Mouse (Mus musculus) c-Kit-positive CD71-negative TER-119-negative erythroid progenitor cells, embryonic 14.5 days (primary cell): ENCODE measurements at regions not wholly inside any gene's neighbourhood (a gene's known extent, or its start where the extent isn't known, plus 50 kb on each side); places are given as distances from the start of the nearest gene placed in this dataset.

Source experiments
- DNase-seq: peaks from one replicate; pipeline ENCODE4 v3.0.0-alpha.2; 2013; ENCODE audit warnings: low read depth

DNA sequence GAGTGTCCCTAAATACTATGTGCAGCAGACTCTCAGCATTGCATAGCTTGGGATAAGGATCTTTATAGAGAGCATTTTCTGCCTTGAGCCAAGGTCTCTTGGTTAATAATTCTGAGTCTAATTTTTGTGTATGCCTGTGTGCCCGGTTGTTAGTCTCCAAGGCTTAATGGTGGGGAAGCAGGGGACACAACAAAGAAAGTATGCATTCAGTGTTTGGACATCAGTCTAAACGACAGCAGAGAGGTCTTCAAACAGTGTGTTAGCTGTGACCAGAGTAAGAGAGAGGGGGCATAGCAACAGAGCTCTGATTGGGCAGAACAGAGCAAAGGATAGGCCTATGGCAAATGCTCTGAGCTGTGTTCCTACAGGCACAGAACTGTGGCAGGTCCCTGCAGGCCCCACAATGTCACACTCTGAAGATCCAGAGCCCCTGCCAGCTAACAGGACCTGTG lies 522.7 kb upstream of the Tnp1 start:
- DNase-seq, result no peak

DNA sequence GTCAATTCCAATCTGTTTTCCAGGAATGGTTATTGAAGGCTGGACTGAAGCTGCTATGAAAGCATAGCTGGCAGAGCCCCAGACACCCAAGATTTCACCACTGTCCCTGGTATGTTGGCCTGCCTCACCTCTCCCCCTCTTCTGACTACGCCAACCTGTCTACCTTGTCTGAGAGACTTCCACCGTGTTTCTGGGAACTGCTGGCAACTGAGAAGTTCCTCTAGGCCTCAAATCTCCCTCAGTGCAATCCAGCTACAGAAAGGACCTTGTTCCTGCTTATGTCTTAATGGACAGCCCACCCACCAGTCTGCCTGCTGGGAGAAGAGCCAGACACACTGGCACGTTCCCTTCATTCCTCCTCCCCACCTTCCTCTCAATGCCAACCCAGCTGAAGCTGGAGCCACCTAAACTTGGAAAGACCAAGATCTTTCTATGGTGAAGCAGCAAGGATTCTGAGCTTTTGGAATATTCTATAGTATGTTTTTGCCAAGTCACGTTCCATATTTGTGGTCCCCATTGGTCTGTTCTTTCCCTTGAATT lies 520.1 kb upstream of the Tnp1 start:
- no peak for DNase-seq

DNA sequence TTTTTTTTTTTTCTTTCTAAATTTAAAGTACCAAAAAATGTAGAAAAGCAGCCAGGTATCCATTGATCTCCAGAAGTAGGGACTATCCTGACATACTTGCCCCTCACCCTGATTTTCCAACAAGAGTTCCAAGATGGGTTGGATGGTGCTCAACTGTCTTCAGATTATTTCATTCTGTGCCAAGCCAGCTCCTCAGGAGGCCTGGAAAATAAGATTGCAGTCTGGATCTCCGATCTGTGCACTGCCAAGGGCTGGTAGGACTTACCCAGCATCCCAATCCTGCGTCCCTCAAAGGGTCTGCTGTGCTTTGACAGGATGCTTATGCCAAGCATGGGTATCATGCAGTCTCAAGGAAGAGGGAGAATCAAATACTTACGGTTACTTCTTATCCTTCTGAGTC lies 517.8 kb upstream of the Tnp1 start:
- no peak for DNase-seq

- DNase-seq, result no peak
Measured at GRCm38 (mm10) chr1:73532316-73532715, 516.6 kb upstream of the Tnp1 start.

- DNase-seq, result no peak
Measured at GRCm38 (mm10) chr1:73531831-73532230, 516.1 kb upstream of the Tnp1 start.

- no peak for DNase-seq
Measured at GRCm38 (mm10) chr1:73530326-73530725, 514.6 kb upstream of the Tnp1 start.

- no peak for DNase-seq
Measured at GRCm38 (mm10) chr1:73528623-73529022, 512.9 kb upstream of the Tnp1 start.

DNA sequence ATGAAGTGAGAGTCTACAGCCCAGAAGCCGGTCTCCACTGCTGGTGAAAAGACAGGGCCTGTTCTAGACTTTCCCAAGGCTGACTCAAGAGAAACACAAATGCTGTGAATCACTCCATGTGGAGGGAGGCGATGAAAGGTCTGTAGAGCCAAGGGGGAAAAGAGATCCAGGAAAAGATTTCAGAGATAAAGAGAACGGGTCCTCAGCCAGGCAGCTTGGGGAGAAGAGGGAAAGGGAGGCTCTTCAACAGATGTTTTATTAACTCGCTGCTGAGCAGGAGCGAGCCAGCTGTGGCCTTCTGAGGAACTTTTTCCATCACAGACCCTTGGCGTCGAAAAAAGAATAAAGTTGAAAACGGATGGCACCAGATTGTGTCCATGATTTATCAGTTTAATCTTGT lies 500.7 kb upstream of the Tnp1 start:
- DNase-seq, result no peak

GRCm38 (mm10) chr1:73515781-73516180 lies 500.1 kb upstream of the Tnp1 start:
- no peak for DNase-seq

- DNase-seq, result no peak
Measured at GRCm38 (mm10) chr1:73513822-73514221, 498.1 kb upstream of the Tnp1 start.

DNA sequence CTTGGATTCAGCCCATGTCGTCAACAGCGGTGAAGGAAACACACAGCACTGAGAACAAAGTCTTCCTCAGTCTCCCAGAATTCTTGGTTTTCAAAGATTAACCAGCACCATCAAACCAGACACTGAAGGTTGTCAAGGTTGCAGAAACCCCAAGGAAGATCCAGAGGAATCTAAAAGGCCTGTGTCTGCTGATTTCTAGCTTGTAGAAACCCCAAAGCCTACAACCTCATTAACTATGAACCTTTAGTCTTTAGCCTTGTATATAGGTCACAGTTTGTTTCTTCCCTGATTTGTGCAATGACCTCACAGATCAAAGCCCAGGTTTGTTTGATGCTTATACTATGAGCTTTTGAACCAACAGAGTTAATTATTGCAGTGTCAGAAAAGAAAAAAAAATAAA lies 497.1 kb upstream of the Tnp1 start:
- no peak for DNase-seq

DNA sequence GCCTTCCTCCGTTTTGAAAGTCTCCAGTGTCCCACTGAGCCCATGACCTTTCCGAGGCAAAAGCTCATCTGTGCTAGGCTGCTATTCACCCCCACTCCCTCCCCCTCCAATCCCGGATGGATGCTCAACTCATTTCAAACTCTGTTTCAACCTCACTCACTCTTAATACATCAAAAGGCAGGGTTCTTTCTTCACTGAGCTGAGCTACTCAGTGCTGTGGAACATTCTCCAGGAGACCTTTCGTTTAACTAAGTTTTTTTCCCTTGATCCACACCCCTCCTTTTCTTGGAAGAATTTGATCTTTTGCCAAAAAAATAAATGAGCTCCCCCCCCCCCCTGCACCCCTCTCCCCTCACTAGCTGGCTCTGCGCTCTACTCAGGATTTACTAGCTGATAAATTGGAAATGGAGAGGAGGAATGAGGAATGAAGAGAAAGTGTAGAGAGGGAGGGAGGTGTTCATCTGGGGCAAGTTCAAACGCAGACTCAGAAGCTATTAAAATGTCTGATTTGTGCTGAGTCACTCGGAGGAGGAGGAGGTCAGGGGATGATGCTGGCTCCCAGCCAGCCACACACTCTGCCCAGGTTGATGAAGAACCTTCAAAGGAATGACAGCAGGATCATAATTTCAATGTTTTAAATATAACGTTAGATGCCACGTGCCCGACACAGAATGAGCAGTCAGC lies 491.5 kb upstream of the Tnp1 start:
- DNase-seq, result no peak

DNA sequence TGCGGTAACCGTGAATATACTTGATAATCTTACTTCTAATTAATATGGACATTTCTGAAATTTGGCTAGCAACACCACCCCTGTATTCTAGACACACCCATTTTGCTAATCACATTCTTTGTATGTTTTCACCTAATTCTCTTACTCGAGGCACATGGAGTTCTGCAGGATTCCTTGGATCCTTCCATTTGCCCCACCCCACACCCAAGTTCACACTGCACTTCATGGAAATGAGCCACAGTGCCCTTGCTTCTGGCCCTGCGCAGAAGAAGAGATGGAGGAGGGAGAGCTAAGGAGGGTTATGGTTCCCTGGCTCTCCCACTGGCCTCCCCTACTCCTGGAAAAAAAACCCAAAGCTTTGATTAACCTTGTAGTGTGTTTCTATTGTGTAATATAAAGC lies 487.9 kb upstream of the Tnp1 start:
- DNase-seq, result no peak

GRCm38 (mm10) chr1:73500671-73501070 lies 485.0 kb upstream of the Tnp1 start:
- no peak for DNase-seq

- DNase-seq, result no peak
Measured at GRCm38 (mm10) chr1:73495971-73496749, 480.5 kb upstream of the Tnp1 start.

DNA sequence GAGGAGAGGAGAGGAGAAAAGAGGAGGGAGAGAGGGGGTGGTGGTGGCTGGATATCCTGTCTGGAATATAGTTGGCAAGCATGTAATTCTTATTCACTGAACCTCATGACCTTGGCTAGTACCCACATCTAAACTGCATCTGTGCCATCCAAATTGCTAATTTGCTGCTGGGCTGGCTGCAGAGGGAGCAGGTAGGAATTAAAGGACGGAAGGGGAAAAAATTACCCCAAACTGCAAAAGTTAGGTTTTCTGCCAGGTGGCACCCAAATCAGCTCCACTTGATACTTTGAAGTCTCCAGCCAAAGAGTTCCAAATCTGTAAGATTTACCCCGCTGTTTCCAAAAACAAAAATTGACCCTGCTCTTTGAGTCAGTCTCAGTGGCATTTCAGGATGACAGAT lies 466.2 kb upstream of the Tnp1 start:
- no peak for DNase-seq

GRCm38 (mm10) chr1:73479349-73479920 lies 463.7 kb upstream of the Tnp1 start:
- DNase-seq, result no peak

GRCm38 (mm10) chr1:73460598-73460997 lies 444.9 kb upstream of the Tnp1 start:
- DNase-seq, result no peak

DNA sequence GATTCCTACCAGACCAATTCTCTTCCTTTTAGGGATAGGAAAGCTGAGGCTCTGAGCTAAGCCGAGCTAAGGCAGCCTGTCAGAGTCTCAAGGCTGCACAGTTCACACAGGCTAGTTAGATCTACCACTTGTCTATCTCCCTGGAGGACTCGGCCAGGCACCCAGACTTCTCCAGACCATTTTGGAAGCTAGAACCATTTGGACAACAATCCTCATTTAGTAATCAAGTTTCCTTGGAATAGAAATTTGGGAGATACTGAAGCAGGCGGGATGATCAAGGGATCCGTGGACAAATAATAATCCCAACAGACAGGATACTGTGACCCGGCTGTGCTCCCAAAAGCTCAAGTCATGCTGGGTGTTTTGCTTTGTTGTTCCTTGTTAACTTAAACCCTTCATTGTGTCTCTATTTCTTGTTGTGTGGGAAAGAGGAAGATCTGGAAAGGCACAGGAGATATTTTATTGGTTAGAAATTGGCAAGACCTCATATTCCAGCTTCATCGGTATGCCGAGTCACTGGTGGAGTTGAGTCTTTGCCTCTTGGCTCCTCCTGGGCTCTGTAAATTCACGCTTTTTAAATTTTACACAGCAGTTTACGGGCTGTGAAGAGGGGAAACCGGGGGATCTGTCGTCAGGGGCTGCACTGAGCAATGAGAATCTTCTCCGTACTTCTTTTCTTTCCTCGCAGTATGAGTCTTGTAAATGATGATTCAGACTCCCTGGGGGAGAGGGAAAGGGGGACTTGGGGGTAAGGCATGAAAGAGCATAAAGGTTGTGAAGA lies 444.2 kb upstream of the Tnp1 start:
- no peak for DNase-seq

- no peak for DNase-seq
Measured at GRCm38 (mm10) chr1:73457261-73457660, 441.6 kb upstream of the Tnp1 start.

DNA sequence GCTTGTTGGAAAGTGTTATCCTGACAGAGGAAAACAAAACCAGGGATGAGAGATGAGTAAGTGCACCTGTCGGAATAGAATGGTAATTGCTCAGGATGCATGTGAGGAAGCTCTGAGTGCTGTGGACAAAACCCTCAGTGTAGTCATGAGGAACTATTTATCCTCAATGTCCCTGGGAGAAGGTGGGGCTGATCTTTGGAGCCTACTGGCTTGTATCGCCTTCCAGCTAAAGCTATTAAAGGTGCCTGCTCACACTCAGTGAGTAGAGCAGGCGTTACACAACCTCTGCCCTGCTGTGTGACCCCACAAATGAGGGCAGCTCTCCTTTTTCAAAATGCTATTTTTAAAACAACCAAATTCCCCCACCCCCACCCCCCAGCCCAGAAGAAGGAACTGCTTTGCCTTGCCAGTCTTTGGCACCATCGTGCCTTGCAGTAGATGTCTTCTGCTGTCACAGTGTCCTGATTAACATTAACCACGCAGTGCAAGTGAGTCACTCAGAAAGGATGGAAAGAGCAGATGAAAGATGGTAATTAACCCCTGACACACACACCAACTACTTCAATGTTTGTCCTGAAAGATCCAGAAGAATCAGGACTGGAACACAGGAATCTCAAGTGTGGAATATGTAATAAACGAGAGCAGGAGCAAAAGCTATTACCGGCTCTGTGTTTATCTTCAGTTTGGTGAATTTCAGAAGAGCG lies 440.8 kb upstream of the Tnp1 start:
- DNase-seq, result no peak
